ENCODE assay signal across 22 mouse cellular contexts in genomic region chr1:191880247-191880646, GRCm38 (mm10). TPM values are rescaled to one million over a fixed set of nuclear protein-coding genes. Genes with fewer than 3 reads are reported as not detected.
DNase-seq lines count a peak whose midpoint lies in the region; ATAC-seq and TF ChIP-seq lines count a peak whose summit lies in the region.
"Had no signal": no experiment of that assay in that cellular context is flagged by ENCODE, and none has a peak within 500 bp of the region (broad histone marks: within the 10 kb centered on the region; RNA-seq: fewer than 3 reads in every experiment).

No protein-coding gene starts in this region.

- ATAC-seq in forebrain, postnatal 0 days, result no peak
- peak; percentile 71 for ATAC-seq in liver, embryonic 14.5 days (ENCODE audit: insufficient read depth)
- ATAC-seq: forebrain, embryonic 16.5 days; hindbrain, postnatal 0 days had no signal

- no peak overlapping the region for H3K4me2 ChIP-seq in forebrain, postnatal 0 days (ENCODE audit: low read depth)
- peak overlapping the region; percentile 39 for H3K4me2 ChIP-seq in liver, embryonic 14.5 days (ENCODE audit: low read depth)
- H3K4me2 ChIP-seq: lung, embryonic 15.5 days; neural tube, embryonic 13.5 days had no signal

- 0 out of 2 replicates have a peak overlapping the region, but pooled peaks have one; percentile 35 for H3K27ac ChIP-seq in forebrain, embryonic 10.5 days
- no peak overlapping the region for H3K27ac ChIP-seq in forebrain, postnatal 0 days (ENCODE audit: low read depth, low read length)
- H3K27ac ChIP-seq in liver, embryonic 14.5 days, result peak overlapping the region; percentile 73
- H3K27ac ChIP-seq: heart, adult 2 months; hindbrain, postnatal 0 days; kidney, postnatal 0 days; lung, embryonic 15.5 days; midbrain, embryonic 10.5 days; neural tube, embryonic 13.5 days had no signal

- no peak overlapping the region for H3K4me3 ChIP-seq in forebrain, embryonic 10.5 days
- H3K4me3 ChIP-seq in forebrain, postnatal 0 days (ENCODE audit: low read depth, low read length), result no peak overlapping the region
- peak overlapping the region in 1 of 2 experiments; percentile 6; a peak in 1 of 4 replicates for H3K4me3 ChIP-seq in liver, embryonic 14.5 days (ENCODE audit: insufficient read depth in 1 of 2, low read depth in 2 of 2, low read length in 2 of 2)
- H3K4me3 ChIP-seq: heart, adult 2 months; lung, embryonic 15.5 days; midbrain, embryonic 10.5 days; neural tube, embryonic 13.5 days had no signal

- 0 out of 2 replicates have a peak, but pooled peaks have one; percentile 5 for TF ChIP-seq EP300 in liver, embryonic 14.5 days (IDR thresholded peaks at IDR 0.05; ENCODE audit: low read depth)

- no peak for DNase-seq in forebrain, embryonic 10.5 days (ENCODE audit: extremely low spot score, low spot score)
- DNase-seq in forebrain, postnatal 0 days, result no peak
- peak; percentile 17 for DNase-seq in 416B (ENCODE audit: low read depth)
- peak; percentile 50 for DNase-seq in c-Kit-positive CD71-positive TER-119-positive erythroid progenitor cells, embryonic 14.5 days (ENCODE audit: low spot score)
- DNase-seq in liver, embryonic 14.5 days (ENCODE audit: low read depth in 3 of 3, low spot score in 3 of 3), result peak; percentile 56 to 60 (median 60)
- no peak for DNase-seq in urinary bladder, postnatal 36 days (ENCODE audit: low spot score in 2 of 2)
- no peak for DNase-seq in spleen, adult 18-20 months
- DNase-seq in T-cell, adult 2 months (ENCODE audit: low spot score), result no peak
- DNase-seq: adrenal gland, adult 2 months; cerebellum, adult 11-12 months; cerebellum, postnatal 36 days; gastrocnemius, postnatal 10 days; heart, adult 2 months; right cerebral cortex, postnatal 25 days; thymus, postnatal 25 days had no signal

- TF ChIP-seq CTCF in forebrain, postnatal 0 days (IDR thresholded peaks at IDR 0.05; ENCODE audit: low read depth), result no peak
- TF ChIP-seq CTCF in liver, embryonic 14.5 days (IDR thresholded peaks at IDR 0.05; ENCODE audit: low read depth), result no peak

- 96% methylated on average over 3 of the region's 3 CpGs for WGBS in forebrain, embryonic 10.5 days
- 98% methylated on average over 3 of the region's 3 CpGs for WGBS in forebrain, postnatal 0 days
- 59% methylated on average over 3 of the region's 3 CpGs for WGBS in liver, embryonic 14.5 days (ENCODE audit: insufficient replicate concordance)

- H3K27me3 ChIP-seq in forebrain, embryonic 10.5 days (ENCODE audit: poor library complexity, severe bottlenecking), result no peaks in the 10 kb centered on the region
- no peaks in the 10 kb centered on the region for H3K27me3 ChIP-seq in forebrain, postnatal 0 days (ENCODE audit: insufficient read depth, low read length)
- H3K27me3 ChIP-seq in liver, embryonic 14.5 days (ENCODE audit: control insufficient read depth, insufficient read depth, low read length), result no peaks in the 10 kb centered on the region; the same call in 1 of the 2 replicates
- H3K27me3 ChIP-seq: CH12.LX; lung, embryonic 15.5 days; neural tube, embryonic 13.5 days had no signal

- no peak overlapping the region for H3K9ac ChIP-seq in forebrain, postnatal 0 days
- peak overlapping the region; percentile 39 for H3K9ac ChIP-seq in liver, embryonic 14.5 days (replicated peaks)
- H3K9ac ChIP-seq: lung, embryonic 15.5 days; neural tube, embryonic 13.5 days had no signal

- no peaks in the 10 kb centered on the region for H3K36me3 ChIP-seq in forebrain, embryonic 10.5 days (replicated peaks)
- no peaks in the 10 kb centered on the region for H3K36me3 ChIP-seq in forebrain, postnatal 0 days (ENCODE audit: insufficient read depth)
- H3K36me3 ChIP-seq in liver, embryonic 14.5 days (replicated peaks; ENCODE audit: control insufficient read depth, insufficient read depth, low read depth), result no peaks in the 10 kb centered on the region
- H3K36me3 ChIP-seq: lung, embryonic 15.5 days; midbrain, embryonic 10.5 days; neural tube, embryonic 13.5 days had no signal

- peaks cover 28% of the 10 kb centered on the region for H3K4me1 ChIP-seq in forebrain, embryonic 10.5 days
- H3K4me1 ChIP-seq in forebrain, postnatal 0 days (ENCODE audit: insufficient read depth), result no peaks in the 10 kb centered on the region
- peaks cover 56 to 68% of the 10 kb centered on the region in 2 experiments for H3K4me1 ChIP-seq in liver, embryonic 14.5 days (replicated peaks; ENCODE audit: control insufficient read depth in 2 of 2, insufficient read depth in 2 of 2, low read length in 1 of 2)
- H3K4me1 ChIP-seq: lung, embryonic 15.5 days had no signal

- no peaks in the 10 kb centered on the region for H3K9me3 ChIP-seq in forebrain, embryonic 10.5 days
- no peaks in the 10 kb centered on the region for H3K9me3 ChIP-seq in forebrain, postnatal 0 days (ENCODE audit: low read length)
- no peaks in the 10 kb centered on the region for H3K9me3 ChIP-seq in liver, embryonic 14.5 days (ENCODE audit: control insufficient read depth, low read length)
- H3K9me3 ChIP-seq: lung, embryonic 15.5 days; midbrain, embryonic 10.5 days; neural tube, embryonic 13.5 days had no signal

RNA-seq across cellular contexts. Expression of gene Slc30a1, which starts 26.3 kb away (rescaled TPM):
- polyA plus RNA-seq in forebrain, embryonic 10.5 days (2016; fragmentation: Nextera tagmentation; extraction: Ambion mirVana), result 1.2 and 1.5 TPM in 2 replicates
- 22.4 and 32.4 TPM in 2 replicates for total RNA-seq in forebrain, postnatal 0 days (2014; rRNA removed)
- polyA plus RNA-seq in forebrain, postnatal 0 days (2015; fragmentation: Nextera tagmentation; extraction: Ambion mirVana), result 4.1 and 4.9 TPM in 2 replicates
- polyA plus RNA-seq in liver, embryonic 14.5 days (2012; rRNA removed), result 3.8 and 5.9 TPM in 2 replicates
- polyA plus RNA-seq in liver, embryonic 14.5 days (2014; fragmentation: Nextera tagmentation; extraction: Ambion mirVana), result 2.1 and 3.2 TPM in 2 replicates

RNA-seq across cellular contexts. Expression of gene Nek2, which starts 59.0 kb away (rescaled TPM):
- 69.8 and 70.8 TPM in 2 replicates for polyA plus RNA-seq in forebrain, embryonic 10.5 days (2016; fragmentation: Nextera tagmentation; extraction: Ambion mirVana)
- 3.6 and 5.1 TPM in 2 replicates for total RNA-seq in forebrain, postnatal 0 days (2014; rRNA removed)
- polyA plus RNA-seq in forebrain, postnatal 0 days (2015; fragmentation: Nextera tagmentation; extraction: Ambion mirVana), result 5.0 and 6.2 TPM in 2 replicates
- 11.2 and 14.4 TPM in 2 replicates for polyA plus RNA-seq in liver, embryonic 14.5 days (2012; rRNA removed)
- polyA plus RNA-seq in liver, embryonic 14.5 days (2014; fragmentation: Nextera tagmentation; extraction: Ambion mirVana), result 28.8 and 33.0 TPM in 2 replicates

Comparison
In these comparisons a context has a peak if more than half of its experiments do, and no peak if none do; other contexts are left out.
1. DNase-seq: peak in 416B (single experiment), c-Kit-positive CD71-positive TER-119-positive erythroid progenitor cells, embryonic 14.5 days (single experiment) and liver, embryonic 14.5 days (3 of 3); none in forebrain, embryonic 10.5 days (single experiment), forebrain, postnatal 0 days (single experiment), urinary bladder, postnatal 36 days (0 of 2), spleen, adult 18-20 months (0 of 2) and T-cell, adult 2 months (single experiment).